Mouse (Mus musculus) left cerebral cortex, postnatal 36 days (tissue): Measurements from ENCODE around the gene Elmo3. TPM values are rescaled to one million over a fixed set of nuclear protein-coding genes. Genes with fewer than 3 reads are reported as not detected.

Source experiments
- DNase-seq, 2 experiments: peaks; one replicate each; pipeline ENCODE4 v3.0.0; 2021 to 2022; ENCODE audit warnings: low spot score in 2 of 2, mixed read lengths in 1 of 2
- intact Hi-C: fragments of 180-260 bp; cut with DNase I; formaldehyde crosslinking; loops from one replicate; pipeline ENCODE4 v1.15.1; 2025
- total RNA-seq, 2 experiments: library from RNA; stranded (reverse); gene quantifications; 2 replicates each; pipeline ENCODE4 v1.2.3; 2021

The Elmo3 gene
- total RNA-seq, 2 experiments from 2014 or later: 1.0 to 1.7 TPM

GRCm38 (mm10) chr8:105295256-105295655 is 10.1 kb upstream of the Elmo3 start:
- no peak for DNase-seq
- intact Hi-C loops: loop anchor here (5.0 kb wide), 1 partner anchor 653 kb away; the partner anchor contains the start of gene Ciao2b

GRCm38 (mm10) chr8:105295895-105296573 is 9.4 kb upstream of the Elmo3 start, which contains the start of gene Exoc3l:
Exoc3l (minus strand) TSS chr8:105296101.
- DNase-seq: no peak
- intact Hi-C loops: loop anchor here (5.0 kb wide), 1 partner anchor 654 kb away; the partner anchor contains the start of gene Ciao2b

- peak; percentile 92 to 94 for DNase-seq
- intact Hi-C loops: loop anchor here (5.0 kb wide), 1 partner anchor 655 kb away; the partner anchor contains the start of gene Ciao2b
Measured at GRCm38 (mm10) chr8:105297511-105298192, 7.7 kb upstream of the Elmo3 start, which contains the start of gene E2f4. E2f4 (plus strand) TSS chr8:105297663.

GRCm38 (mm10) chr8:105298351-105299252 is 6.8 kb upstream of the Elmo3 start:
- intact Hi-C loops: loop anchor here (5.0 kb wide), 1 partner anchor 656 kb away; the partner anchor contains the start of gene Ciao2b
- no peak for DNase-seq

GRCm38 (mm10) chr8:105299962-105300361 is 5.4 kb upstream of the Elmo3 start:
- intact Hi-C loops: loop anchor here (5.0 kb wide), 1 partner anchor 658 kb away; the partner anchor contains the start of gene Ciao2b
- DNase-seq: no peak

GRCm38 (mm10) chr8:105303396-105303795 is 2.0 kb upstream of the Elmo3 start:
- intact Hi-C loops: no loop called here
- DNase-seq: no peak

- intact Hi-C loops: no loop called here
- no peak for DNase-seq
Measured at GRCm38 (mm10) chr8:105303874-105304273, 1.5 kb upstream of the Elmo3 start.

- DNase-seq: no peak
- intact Hi-C loops: no loop called here
Measured at GRCm38 (mm10) chr8:105304325-105305210, 833 bp upstream of the Elmo3 start.

GRCm38 (mm10) chr8:105306146-105306691 is 818 bp downstream of the Elmo3 start:
- intact Hi-C loops: no loop called here
- no peak for DNase-seq

GRCm38 (mm10) chr8:105307670-105308069 is 2.3 kb downstream of the Elmo3 start:
- intact Hi-C loops: no loop called here
- DNase-seq: no peak

GRCm38 (mm10) chr8:105308428-105308827 is 3.0 kb downstream of the Elmo3 start:
- intact Hi-C loops: no loop called here
- DNase-seq: no peak

GRCm38 (mm10) chr8:105309142-105309847 is 3.9 kb downstream of the Elmo3 start:
- no peak for DNase-seq
- intact Hi-C loops: no loop called here

GRCm38 (mm10) chr8:105310118-105310517 is 4.7 kb downstream of the Elmo3 start:
- no peak for DNase-seq
- intact Hi-C loops: no loop called here

GRCm38 (mm10) chr8:105311718-105312117 is 6.3 kb downstream of the Elmo3 start:
- intact Hi-C loops: no loop called here
- no peak for DNase-seq

- no peak for DNase-seq
- intact Hi-C loops: no loop called here
Measured at GRCm38 (mm10) chr8:105312891-105313481, 7.6 kb downstream of the Elmo3 start.

GRCm38 (mm10) chr8:105313622-105314402 is 8.4 kb downstream of the Elmo3 start:
- intact Hi-C loops: no loop called here
- DNase-seq: no peak
